Mouse (Mus musculus) midbrain, embryonic 10.5 days (tissue): ENCODE measurements around the gene Yif1b. TPM values are rescaled to one million over a fixed set of nuclear protein-coding genes. Genes with fewer than 3 reads are reported as not detected.
A peak's percentile ranks its signal among the peaks of the same experiment; 100 is the strongest.
"Not testable (repeated sequence)": the region's sequence is repeated elsewhere in the genome, so short reads cannot be mapped to it uniquely, and the experiment has no call there.

Source experiments
- DNase-seq: peaks from one replicate; pipeline ENCODE4 v3.0.0-alpha.2; 2017; ENCODE audit warnings: low spot score
- H3K27ac ChIP-seq: fragments of 300-500 bp; sonication (generic); replicated peaks from 2 replicates; pipeline ENCODE4 v1.5.1; 2016; ENCODE audit warnings: mild to moderate bottlenecking
- H3K27me3 ChIP-seq: fragments of 300-500 bp; sonication (generic); 2 replicates; pipeline ENCODE4 v1.6.1; 2016; ENCODE audit warnings: low read depth, mild to moderate bottlenecking; ENCODE audit not compliant: poor library complexity, severe bottlenecking
- H3K36me3 ChIP-seq: fragments of 300-500 bp; sonication (generic); 2 replicates; pipeline ENCODE4 v1.6.1; 2016; ENCODE audit warnings: mild to moderate bottlenecking, moderate library complexity
- H3K4me1 ChIP-seq: fragments of 300-500 bp; sonication (generic); 2 replicates; pipeline ENCODE4 v1.6.1; 2016
- H3K4me3 ChIP-seq: fragments of 300-500 bp; sonication (generic); 2 replicates; pipeline ENCODE4 v1.5.1; 2016; ENCODE audit warnings: mild to moderate bottlenecking, moderate library complexity
- H3K9me3 ChIP-seq: fragments of 300-500 bp; sonication (generic); replicated peaks from 2 replicates; pipeline ENCODE4 v1.6.1; 2016; ENCODE audit warnings: mild to moderate bottlenecking
- WGBS: fragments of 180-500 bp; shearing (Covaris S2); methylation state at CpG from one replicate; pipeline ENCODE4 v1.1.7; 2016; 5-methylcytosine and 5-hydroxymethylcytosine counted together
- polyA plus RNA-seq: library from polyadenylated mRNA; unstranded; fragments of >200 nt; fragmentation: Nextera tagmentation; extraction: Ambion mirVana; gene quantifications from 2 replicates; pipeline ENCODE4 v1.2.1, GENCODE M21; 2016

Yif1b gene
- polyA plus RNA-seq: 106 and 111 TPM in 2 replicates

GRCm38 (mm10) chr7:29238019-29238967 is at the start of gene Yif1b:
Gene Yif1b (plus strand): TSS chr7:29238329.
- DNase-seq: peak; percentile 98
- Histone ChIP-seq H3K9me3 (no peaks in the 10 kb centered on the region; the same call in 1 of the 2 replicates), H3K27ac (peak within 1 kb of the TSS; percentile 89), H3K27me3 (peaks cover 15% of the 10 kb centered on the region), H3K4me3 (peak within 1 kb of the TSS; percentile 77), H3K36me3 (peaks cover 8% of the 10 kb centered on the region; the same call in 1 of the 2 replicates), H3K4me1 (peaks cover 18% of the 10 kb centered on the region)
- WGBS: under 1% methylated on average over 60 of the region's 60 CpGs

- H3K9me3 ChIP-seq, H3K27me3 ChIP-seq, H3K36me3 ChIP-seq, H3K4me1 ChIP-seq, H3K4me3 ChIP-seq, H3K27ac ChIP-seq, DNase-seq: not testable (repeated sequence)
- WGBS: 90% methylated on average over 1 of the region's 1 CpGs
Observed at GRCm38 (mm10) chr7:29194230-29194629, 43.9 kb upstream of the Yif1b start.

- Histone ChIP-seq H3K36me3 (no peaks in the 10 kb centered on the region), H3K4me3 (no peak overlapping the region), H3K27ac (no peak overlapping the region), H3K27me3 (no peaks in the 10 kb centered on the region), H3K9me3 (no peaks in the 10 kb centered on the region), H3K4me1 (no peaks in the 10 kb centered on the region)
- DNase-seq: no peak
- 86% methylated on average over 6 of the region's 6 CpGs for WGBS
Observed at GRCm38 (mm10) chr7:29202577-29202976, 35.6 kb upstream of the Yif1b start.

GRCm38 (mm10) chr7:29211013-29211412 is 27.1 kb upstream of the Yif1b start:
- WGBS: 29% methylated on average over 13 of the region's 15 CpGs
- Histone ChIP-seq H3K27me3 (peaks cover 22% of the 10 kb centered on the region), H3K4me3 (peak overlapping the region; percentile 45), H3K4me1 (peaks cover 30% of the 10 kb centered on the region)
- DNase-seq, H3K27ac ChIP-seq, H3K9me3 ChIP-seq, H3K36me3 ChIP-seq: not testable (repeated sequence)

GRCm38 (mm10) chr7:29211415-29212198 is 26.5 kb upstream of the Yif1b start:
- Histone ChIP-seq H3K9me3 (0 out of 2 replicates have a peak, but pooled peaks cover 6% of the 10 kb centered on the region), H3K36me3 (no peaks in the 10 kb centered on the region), H3K27ac (no peak overlapping the region; the same call in 1 of the 2 replicates), H3K4me3 (peak overlapping the region; percentile 45), H3K27me3 (peaks cover 22% of the 10 kb centered on the region), H3K4me1 (peaks cover 30% of the 10 kb centered on the region)
- WGBS: 4% methylated on average over 34 of the region's 34 CpGs
- peak; percentile 74 for DNase-seq

- Histone ChIP-seq H3K36me3 (no peaks in the 10 kb centered on the region), H3K9me3 (0 out of 2 replicates have a peak, but pooled peaks cover 11% of the 10 kb centered on the region), H3K27me3 (peaks cover 22% of the 10 kb centered on the region), H3K4me1 (peaks cover 30% of the 10 kb centered on the region), H3K4me3 (peak overlapping the region; percentile 45), H3K27ac (no peak overlapping the region)
- WGBS: 10% methylated on average over 26 of the region's 26 CpGs
- DNase-seq: peak; percentile 28
Observed at GRCm38 (mm10) chr7:29212199-29212765, 25.8 kb upstream of the Yif1b start.

- Histone ChIP-seq H3K27me3 (peaks cover 22% of the 10 kb centered on the region), H3K9me3 (peaks cover 11% of the 10 kb centered on the region; the same call in 1 of the 2 replicates), H3K4me3 (peak overlapping the region; percentile 45; the same call in 1 of the 2 replicates), H3K4me1 (peaks cover 30% of the 10 kb centered on the region)
- DNase-seq: peak; percentile 16
- WGBS: 14% methylated on average over 40 of the region's 40 CpGs
- not testable (repeated sequence) for H3K36me3 ChIP-seq, H3K27ac ChIP-seq
Observed at GRCm38 (mm10) chr7:29212775-29213560, 25.2 kb upstream of the Yif1b start.

- 2% methylated on average over 20 of the region's 20 CpGs for WGBS
- peak; percentile 84 for DNase-seq
- Histone ChIP-seq H3K36me3 (no peaks in the 10 kb centered on the region), H3K9me3 (peaks cover 11% of the 10 kb centered on the region; the same call in 1 of the 2 replicates), H3K4me1 (peaks cover 30% of the 10 kb centered on the region), H3K27me3 (peaks cover 22% of the 10 kb centered on the region), H3K4me3 (peak within 1 kb of the TSS; percentile 45), H3K27ac (peak within 1 kb of the TSS; percentile 56)
Observed at GRCm38 (mm10) chr7:29213675-29214082, 24.4 kb upstream of the Yif1b start, which contains the start of gene Catsperg1. Gene Catsperg1 (minus strand): TSS chr7:29214035.

- H3K27me3 ChIP-seq: peaks cover 22% of the 10 kb centered on the region
- no peak overlapping the region for H3K27ac ChIP-seq
- DNase-seq: no peak
- no peaks in the 10 kb centered on the region for H3K36me3 ChIP-seq
- 63% methylated on average over 2 of the region's 2 CpGs for WGBS
- no peak overlapping the region for H3K4me3 ChIP-seq
- H3K9me3 ChIP-seq: peaks cover 11% of the 10 kb centered on the region; the same call in 1 of the 2 replicates
- H3K4me1 ChIP-seq: peaks cover 30% of the 10 kb centered on the region
Observed at GRCm38 (mm10) chr7:29214236-29214635, 23.9 kb upstream of the Yif1b start.

GRCm38 (mm10) chr7:29214846-29215245 is 23.3 kb upstream of the Yif1b start:
- H3K27me3 ChIP-seq: peaks cover 22% of the 10 kb centered on the region
- H3K9me3 ChIP-seq: peaks cover 17% of the 10 kb centered on the region
- no peak for DNase-seq
- 40% methylated on average over 15 of the region's 15 CpGs for WGBS
- no peak overlapping the region for H3K4me3 ChIP-seq
- no peaks in the 10 kb centered on the region for H3K36me3 ChIP-seq
- peaks cover 30% of the 10 kb centered on the region for H3K4me1 ChIP-seq
- H3K27ac ChIP-seq: no peak overlapping the region

GRCm38 (mm10) chr7:29224756-29225394 is 13.3 kb upstream of the Yif1b start:
- Histone ChIP-seq H3K4me1 (peaks cover 12% of the 10 kb centered on the region), H3K4me3 (peak overlapping the region; percentile 39), H3K9me3 (peaks cover 8% of the 10 kb centered on the region), H3K27me3 (peaks cover 16% of the 10 kb centered on the region), H3K27ac (peak overlapping the region; percentile 75), H3K36me3 (no peaks in the 10 kb centered on the region)
- WGBS: 13% methylated on average over 16 of the region's 16 CpGs
- DNase-seq: peak; percentile 55
